Mouse (Mus musculus) limb, embryonic 11.5 days (tissue): ENCODE measurements around the gene Gng2. TPM values are rescaled to one million over a fixed set of nuclear protein-coding genes. Genes with fewer than 3 reads are reported as not detected.

Experiments used
- ATAC-seq: fragments of 200-750 bp; cut with Nextera tagmentation; 2 replicates; pipeline ENCODE4 v1.8.0; 2017; ENCODE audit warnings: low read depth; ENCODE audit not compliant: insufficient number of reproducible peaks, low FRiP score, low TSS enrichment
- DNase-seq: peaks from one replicate; pipeline ENCODE4 v3.0.0-alpha.2; 2015; ENCODE audit warnings: low spot score
- H3K27ac ChIP-seq: fragments of 300-500 bp; sonication (generic); replicated peaks from 2 replicates; pipeline ENCODE4 v1.5.1; 2014; ENCODE audit warnings: low read depth, mild to moderate bottlenecking, low read length
- H3K27me3 ChIP-seq: fragments of 300-500 bp; sonication (generic); 2 replicates; pipeline ENCODE4 v1.6.1; 2014; ENCODE audit warnings: mild to moderate bottlenecking, low read length, mixed read lengths; ENCODE audit not compliant: control insufficient read depth, insufficient read depth
- H3K36me3 ChIP-seq: fragments of 300-500 bp; sonication (generic); 2 replicates; pipeline ENCODE4 v1.6.1; 2014; ENCODE audit warnings: mild to moderate bottlenecking, low read length, moderate library complexity, mixed read lengths; ENCODE audit not compliant: control insufficient read depth, insufficient read depth
- H3K4me1 ChIP-seq: fragments of 300-500 bp; sonication (generic); 2 replicates; pipeline ENCODE4 v1.6.1; 2014; ENCODE audit warnings: low read length, mixed read lengths; ENCODE audit not compliant: control insufficient read depth, insufficient read depth
- H3K4me2 ChIP-seq: fragments of 300-500 bp; sonication (generic); 2 replicates; pipeline ENCODE4 v1.6.1; 2014; ENCODE audit warnings: low read depth, mild to moderate bottlenecking, moderate library complexity; ENCODE audit not compliant: severe bottlenecking
- H3K4me3 ChIP-seq: fragments of 300-500 bp; sonication (generic); 2 replicates; pipeline ENCODE4 v1.5.1; 2014; ENCODE audit warnings: low read depth, low read length
- H3K9ac ChIP-seq: fragments of 300-500 bp; sonication (generic); 2 replicates; pipeline ENCODE4 v1.6.1; 2014; ENCODE audit warnings: mild to moderate bottlenecking, low read length
- H3K9me3 ChIP-seq: fragments of 300-500 bp; sonication (generic); 2 replicates; pipeline ENCODE4 v1.6.1; 2016; ENCODE audit warnings: low read length; ENCODE audit not compliant: control insufficient read depth
- WGBS: fragments of 180-500 bp; shearing (Covaris S2); extraction: QIAGEN DNeasy Blood & Tissue Kit; methylation state at CpG from one replicate; pipeline ENCODE4 v1.1.7; 2014; 5-methylcytosine and 5-hydroxymethylcytosine counted together
- polyA plus RNA-seq: library from polyadenylated mRNA; unstranded; fragments of >200 nt; fragmentation: Nextera tagmentation; extraction: Ambion mirVana; gene quantifications from 2 replicates; pipeline ENCODE4 v1.2.1, GENCODE M21; 2014

Gng2 gene
- polyA plus RNA-seq, 1 experiment from 2014 or later = 73.9 TPM

DNA sequence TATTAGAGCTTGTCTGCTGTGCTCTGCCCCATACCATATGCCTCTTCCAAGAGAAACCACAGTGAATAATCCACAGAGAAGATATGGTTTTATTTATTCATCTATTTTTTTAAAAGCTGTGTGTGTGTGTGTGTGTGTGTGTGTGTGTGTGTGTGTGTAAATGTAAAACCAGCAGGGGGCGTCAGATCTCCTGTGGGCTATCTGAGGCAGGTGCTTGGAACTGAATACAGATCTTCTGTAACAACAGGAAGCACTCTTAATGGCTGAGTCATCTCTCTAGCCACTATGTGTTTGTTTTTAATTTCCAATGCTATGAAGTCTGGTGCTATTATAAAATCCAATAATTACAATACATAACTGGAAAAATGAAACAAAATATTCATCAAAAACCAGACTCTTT lies 37.4 kb downstream of the Gng2 start:
- WGBS = 100% methylated on average over 1 of the region's 1 CpGs
- Histone ChIP-seq H3K4me1 (no peaks in the 10 kb centered on the region), H3K27me3 (no peaks in the 10 kb centered on the region), H3K36me3 (no peaks in the 10 kb centered on the region), H3K4me2 (no peak overlapping the region), H3K9me3 (no peaks in the 10 kb centered on the region), H3K9ac (no peak overlapping the region), H3K27ac (no peak overlapping the region), H3K4me3 (no peak overlapping the region)
- no peak for ATAC-seq
- DNase-seq = no peak

DNA sequence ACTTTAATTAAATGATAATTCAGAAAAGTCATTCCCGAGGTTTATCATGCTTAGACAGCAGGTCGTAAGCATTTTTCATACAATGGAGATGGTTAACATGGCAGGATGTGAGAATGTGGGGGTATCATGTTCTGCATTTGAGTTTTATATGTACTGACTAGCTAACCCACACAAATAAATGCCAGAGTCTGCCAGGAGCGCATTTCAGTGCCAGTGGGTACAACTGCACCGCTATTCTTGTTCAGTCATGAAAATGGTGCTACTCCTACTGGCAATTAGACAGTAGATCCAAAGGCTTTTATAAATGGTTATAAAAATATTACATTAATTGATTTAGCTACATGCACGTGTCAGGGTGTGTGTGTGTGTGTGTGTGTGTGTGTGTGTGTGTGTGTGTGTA lies 38.9 kb downstream of the Gng2 start:
- Histone ChIP-seq H3K4me3 (no peak overlapping the region), H3K27ac (no peak overlapping the region), H3K36me3 (no peaks in the 10 kb centered on the region), H3K9me3 (no peaks in the 10 kb centered on the region), H3K9ac (no peak overlapping the region), H3K4me2 (no peak overlapping the region), H3K4me1 (no peaks in the 10 kb centered on the region), H3K27me3 (no peaks in the 10 kb centered on the region)
- ATAC-seq = no peak
- DNase-seq = no peak
- WGBS = 91% methylated on average over 5 of the region's 5 CpGs

DNA sequence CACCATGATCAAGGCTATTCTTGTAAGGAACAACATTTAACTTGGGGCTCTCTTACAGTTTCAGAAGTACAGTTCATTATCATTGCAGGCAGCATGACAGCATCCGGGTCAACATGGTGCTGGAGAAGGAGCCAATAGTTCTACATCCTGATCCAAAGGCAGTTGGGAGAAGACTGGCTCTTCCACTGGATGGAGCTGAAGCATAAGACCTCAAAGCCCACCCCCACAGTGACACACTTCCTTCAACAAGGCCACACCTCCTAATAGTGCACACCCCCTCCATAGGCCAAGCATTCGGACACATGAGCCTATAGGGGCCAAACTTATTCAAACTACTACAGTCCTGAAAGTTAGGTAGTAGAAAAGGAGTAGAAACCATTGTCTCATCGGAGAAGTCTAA lies 42.3 kb downstream of the Gng2 start:
- 90% methylated on average over 3 of the region's 3 CpGs for WGBS
- Histone ChIP-seq H3K27ac (no peak overlapping the region), H3K4me1 (no peaks in the 10 kb centered on the region), H3K4me2 (no peak overlapping the region), H3K9ac (no peak overlapping the region), H3K9me3 (no peaks in the 10 kb centered on the region), H3K27me3 (no peaks in the 10 kb centered on the region), H3K36me3 (no peaks in the 10 kb centered on the region), H3K4me3 (no peak overlapping the region)
- ATAC-seq = no peak
- no peak for DNase-seq

DNA sequence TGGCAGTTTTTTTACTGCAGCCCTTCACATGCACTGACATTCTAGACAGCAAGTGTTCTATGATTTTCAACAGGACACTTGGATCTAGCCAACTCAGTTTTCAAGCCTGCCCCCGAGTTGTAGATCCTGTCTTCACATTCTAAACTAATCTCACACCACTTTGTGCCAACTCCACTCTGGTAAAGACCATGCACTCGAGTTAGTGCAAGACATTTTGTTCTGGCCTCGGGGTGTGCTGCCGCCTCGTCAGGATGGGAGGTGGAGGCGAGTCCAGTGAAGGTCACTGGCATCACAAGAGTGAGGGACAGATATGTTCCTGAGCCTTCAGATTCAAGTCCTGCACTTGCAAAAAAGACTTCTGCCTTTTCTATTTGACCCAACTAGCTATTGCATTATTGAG lies 44.1 kb downstream of the Gng2 start:
- H3K9me3 ChIP-seq = no peaks in the 10 kb centered on the region
- H3K4me3 ChIP-seq = no peak overlapping the region
- no peak overlapping the region for H3K4me2 ChIP-seq
- 90% methylated on average over 6 of the region's 6 CpGs for WGBS
- no peaks in the 10 kb centered on the region for H3K27me3 ChIP-seq
- H3K4me1 ChIP-seq = no peaks in the 10 kb centered on the region
- no peak overlapping the region for H3K27ac ChIP-seq
- H3K9ac ChIP-seq = no peak overlapping the region
- no peak for DNase-seq
- no peaks in the 10 kb centered on the region for H3K36me3 ChIP-seq
- no peak for ATAC-seq

DNA sequence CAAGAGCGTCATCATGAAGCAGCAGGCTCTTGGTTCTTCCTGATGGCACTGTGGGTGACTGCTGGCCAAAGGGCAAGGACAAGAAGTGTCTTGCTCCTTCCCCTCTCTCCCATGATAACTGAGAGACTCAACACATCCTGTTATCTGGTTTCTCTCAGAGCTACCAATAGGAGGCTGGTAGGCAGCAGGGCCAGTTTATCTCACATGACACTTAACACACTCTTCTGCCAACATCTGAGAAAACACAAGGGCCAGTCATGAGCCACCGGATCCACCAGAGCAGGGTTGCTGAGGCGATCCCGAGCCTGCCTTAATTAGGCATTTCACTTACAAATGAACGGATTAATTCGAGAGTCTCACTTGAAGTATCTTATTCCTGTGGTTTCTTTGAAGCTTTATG lies 49.5 kb downstream of the Gng2 start:
- ATAC-seq (no peak), DNase-seq (no peak)
- no peak overlapping the region for H3K4me3 ChIP-seq
- H3K4me1 ChIP-seq = no peaks in the 10 kb centered on the region
- 55% methylated on average over 6 of the region's 6 CpGs for WGBS
- H3K9me3 ChIP-seq = no peaks in the 10 kb centered on the region
- H3K36me3 ChIP-seq = no peaks in the 10 kb centered on the region
- no peak overlapping the region for H3K27ac ChIP-seq
- H3K9ac ChIP-seq = no peak overlapping the region
- H3K4me2 ChIP-seq = no peak overlapping the region
- no peaks in the 10 kb centered on the region for H3K27me3 ChIP-seq

DNA sequence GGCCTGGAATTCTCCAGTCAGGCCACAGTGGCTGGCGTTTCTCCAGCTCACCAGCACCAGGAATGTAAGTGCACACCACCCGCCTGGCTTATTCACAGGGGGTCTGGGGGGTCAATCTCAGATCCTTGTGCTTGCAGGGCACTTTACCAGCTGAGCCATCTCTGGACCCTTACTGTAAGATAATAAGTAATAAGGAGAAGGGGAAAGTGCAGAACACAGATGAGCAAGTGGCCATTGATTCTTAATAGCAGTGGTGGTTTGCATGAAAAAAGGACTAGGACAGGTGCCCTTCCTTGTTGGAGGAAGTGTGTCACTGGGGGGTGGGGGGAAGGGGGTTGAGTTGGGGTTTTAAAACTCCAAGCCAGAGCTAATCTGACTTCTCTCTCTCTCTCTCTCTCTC lies 50.3 kb downstream of the Gng2 start:
- Histone ChIP-seq H3K9ac (no peak overlapping the region), H3K4me1 (no peaks in the 10 kb centered on the region), H3K27me3 (no peaks in the 10 kb centered on the region), H3K4me3 (no peak overlapping the region), H3K4me2 (no peak overlapping the region), H3K36me3 (no peaks in the 10 kb centered on the region), H3K9me3 (no peaks in the 10 kb centered on the region), H3K27ac (no peak overlapping the region)
- ATAC-seq (no peak), DNase-seq (no peak)
- 82% methylated on average over 2 of the region's 2 CpGs for WGBS

DNA sequence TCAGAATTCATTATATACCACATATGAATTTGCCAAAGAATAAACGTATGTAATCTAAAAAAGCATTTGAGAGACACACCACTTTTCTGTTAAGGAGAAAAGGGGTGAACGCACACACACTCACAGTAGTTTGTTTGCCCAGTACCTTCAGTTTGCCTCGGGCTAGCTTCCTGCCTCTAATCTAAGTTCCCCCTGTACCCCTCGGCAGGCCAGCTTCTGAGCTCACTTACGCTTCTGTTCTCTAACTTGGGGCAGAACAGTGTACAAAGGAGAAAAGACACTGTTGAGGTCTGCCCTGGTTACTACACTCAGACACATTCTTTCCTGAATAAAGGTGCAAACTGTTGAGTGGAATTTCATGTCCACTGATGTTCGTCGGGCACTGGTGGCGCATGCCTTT lies 51.1 kb downstream of the Gng2 start:
- Histone ChIP-seq H3K4me2 (no peak overlapping the region), H3K4me3 (no peak overlapping the region), H3K36me3 (no peaks in the 10 kb centered on the region), H3K9ac (no peak overlapping the region), H3K4me1 (no peaks in the 10 kb centered on the region), H3K27me3 (no peaks in the 10 kb centered on the region), H3K27ac (no peak overlapping the region), H3K9me3 (no peaks in the 10 kb centered on the region)
- WGBS = 90% methylated on average over 8 of the region's 8 CpGs
- no peak for ATAC-seq
- no peak for DNase-seq

DNA sequence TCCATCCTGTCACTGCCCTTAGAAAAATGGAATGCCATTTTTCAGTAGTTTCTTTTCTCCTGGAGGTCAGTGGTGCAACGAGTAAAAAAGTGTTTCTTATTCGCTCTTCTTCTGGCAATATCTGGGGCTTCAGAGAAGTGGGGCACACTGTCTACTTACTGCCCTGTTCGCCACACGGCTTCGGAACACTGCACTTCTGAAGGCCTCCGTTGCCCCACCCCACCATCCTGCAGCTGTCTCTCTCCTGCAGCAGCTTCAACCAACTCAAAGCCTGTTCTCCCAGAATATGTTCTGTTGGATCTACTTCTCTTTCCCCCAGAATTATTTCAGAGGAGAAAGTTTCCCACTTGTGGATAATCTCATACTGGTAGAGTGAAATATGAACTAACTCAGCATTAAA lies 52.3 kb downstream of the Gng2 start:
- Histone ChIP-seq H3K4me2 (no peak overlapping the region), H3K4me3 (no peak overlapping the region), H3K9me3 (no peaks in the 10 kb centered on the region), H3K36me3 (no peaks in the 10 kb centered on the region), H3K4me1 (no peaks in the 10 kb centered on the region), H3K9ac (no peak overlapping the region), H3K27ac (no peak overlapping the region), H3K27me3 (no peaks in the 10 kb centered on the region)
- 87% methylated on average over 6 of the region's 6 CpGs for WGBS
- ATAC-seq (no peak), DNase-seq (no peak)

DNA sequence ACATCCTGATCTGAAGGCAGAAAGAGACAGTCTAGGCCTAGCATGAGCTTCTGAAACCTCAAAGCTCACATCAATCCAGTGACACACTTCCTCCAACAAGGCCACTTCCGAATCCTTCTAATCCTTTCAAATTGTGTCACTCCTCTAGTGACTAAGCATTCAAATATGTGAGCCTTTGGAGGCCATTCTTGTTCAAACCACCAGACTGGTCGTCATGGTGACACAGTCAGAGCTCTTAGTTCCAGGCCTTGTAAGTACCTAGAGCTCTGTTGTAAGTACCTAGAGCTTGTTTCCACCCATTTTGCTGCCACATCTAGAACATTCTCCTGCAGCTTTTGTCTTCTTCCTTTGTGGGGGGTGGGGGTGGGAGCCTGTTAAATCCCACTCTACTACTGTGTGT lies 53.3 kb downstream of the Gng2 start:
- ATAC-seq (no peak), DNase-seq (no peak)
- H3K4me2 ChIP-seq = no peak overlapping the region
- no peaks in the 10 kb centered on the region for H3K4me1 ChIP-seq
- no peak overlapping the region for H3K4me3 ChIP-seq
- no peak overlapping the region for H3K27ac ChIP-seq
- WGBS = 93% methylated on average over 2 of the region's 2 CpGs
- no peaks in the 10 kb centered on the region for H3K36me3 ChIP-seq
- H3K9me3 ChIP-seq = no peaks in the 10 kb centered on the region
- no peak overlapping the region for H3K9ac ChIP-seq
- H3K27me3 ChIP-seq = no peaks in the 10 kb centered on the region
